Mouse (Mus musculus) liver, embryonic 11.5 days (tissue): ENCODE results near the gene Zfp839. TPM values are rescaled to one million over a fixed set of nuclear protein-coding genes. Genes with fewer than 3 reads are reported as not detected.

Source experiments
- ATAC-seq: fragments of 200-750 bp; cut with Nextera tagmentation; replicated peaks from 2 replicates; pipeline ENCODE4 v1.8.0; 2017; ENCODE audit warnings: moderate number of reproducible peaks, mild to moderate bottlenecking, moderate TSS enrichment, moderate library complexity; ENCODE audit not compliant: low FRiP score
- DNase-seq: peaks from one replicate; pipeline ENCODE4 v3.0.0-alpha.2; 2017; ENCODE audit warnings: low spot score
- H3K27ac ChIP-seq: fragments of 300-500 bp; sonication (generic); 2 replicates; pipeline ENCODE4 v1.5.1; 2014; ENCODE audit warnings: mild to moderate bottlenecking, low read depth, low read length, control low read depth
- H3K27me3 ChIP-seq: fragments of 300-500 bp; sonication (generic); replicated peaks from 2 replicates; pipeline ENCODE4 v1.6.1; 2014; ENCODE audit warnings: low read length, mixed read lengths; ENCODE audit not compliant: control insufficient read depth, insufficient read depth
- H3K36me3 ChIP-seq: fragments of 300-500 bp; sonication (generic); 2 replicates; pipeline ENCODE4 v1.6.1; 2014; ENCODE audit warnings: mild to moderate bottlenecking, low read length, moderate library complexity, mixed read lengths; ENCODE audit not compliant: control insufficient read depth, insufficient read depth
- H3K4me1 ChIP-seq: fragments of 300-500 bp; sonication (generic); replicated peaks from 2 replicates; pipeline ENCODE4 v1.6.1; 2014; ENCODE audit warnings: low read length, mixed read lengths; ENCODE audit not compliant: control insufficient read depth, insufficient read depth
- H3K4me2 ChIP-seq: fragments of 300-500 bp; sonication (generic); 2 replicates; pipeline ENCODE4 v1.6.1; 2014; ENCODE audit warnings: mild to moderate bottlenecking, control low read depth, moderate library complexity
- H3K4me3 ChIP-seq: fragments of 300-500 bp; sonication (generic); 2 replicates; pipeline ENCODE4 v1.5.1; 2014; ENCODE audit warnings: low read depth, low read length, control low read depth
- H3K9ac ChIP-seq: fragments of 300-500 bp; sonication (generic); 2 replicates; pipeline ENCODE4 v1.6.1; 2014; ENCODE audit warnings: low read depth, low read length, control low read depth
- H3K9me3 ChIP-seq: fragments of 300-500 bp; sonication (generic); 2 replicates; pipeline ENCODE4 v1.6.1; 2016; ENCODE audit warnings: low read length, inconsistent platforms, mixed read lengths; ENCODE audit not compliant: control insufficient read depth
- WGBS: fragments of 180-500 bp; shearing (Covaris S2); extraction: QIAGEN DNeasy Blood & Tissue Kit; methylation state at CpG from one replicate; pipeline ENCODE4 v1.1.7; 2014; 5-methylcytosine and 5-hydroxymethylcytosine counted together
- polyA plus RNA-seq: library from polyadenylated mRNA; unstranded; fragments of >200 nt; fragmentation: Nextera tagmentation; extraction: Ambion mirVana; gene quantifications from 2 replicates; pipeline ENCODE4 v1.2.1, GENCODE M21; 2014

The Zfp839 gene
- polyA plus RNA-seq, result 3.3 and 3.8 TPM in 2 replicates

DNA sequence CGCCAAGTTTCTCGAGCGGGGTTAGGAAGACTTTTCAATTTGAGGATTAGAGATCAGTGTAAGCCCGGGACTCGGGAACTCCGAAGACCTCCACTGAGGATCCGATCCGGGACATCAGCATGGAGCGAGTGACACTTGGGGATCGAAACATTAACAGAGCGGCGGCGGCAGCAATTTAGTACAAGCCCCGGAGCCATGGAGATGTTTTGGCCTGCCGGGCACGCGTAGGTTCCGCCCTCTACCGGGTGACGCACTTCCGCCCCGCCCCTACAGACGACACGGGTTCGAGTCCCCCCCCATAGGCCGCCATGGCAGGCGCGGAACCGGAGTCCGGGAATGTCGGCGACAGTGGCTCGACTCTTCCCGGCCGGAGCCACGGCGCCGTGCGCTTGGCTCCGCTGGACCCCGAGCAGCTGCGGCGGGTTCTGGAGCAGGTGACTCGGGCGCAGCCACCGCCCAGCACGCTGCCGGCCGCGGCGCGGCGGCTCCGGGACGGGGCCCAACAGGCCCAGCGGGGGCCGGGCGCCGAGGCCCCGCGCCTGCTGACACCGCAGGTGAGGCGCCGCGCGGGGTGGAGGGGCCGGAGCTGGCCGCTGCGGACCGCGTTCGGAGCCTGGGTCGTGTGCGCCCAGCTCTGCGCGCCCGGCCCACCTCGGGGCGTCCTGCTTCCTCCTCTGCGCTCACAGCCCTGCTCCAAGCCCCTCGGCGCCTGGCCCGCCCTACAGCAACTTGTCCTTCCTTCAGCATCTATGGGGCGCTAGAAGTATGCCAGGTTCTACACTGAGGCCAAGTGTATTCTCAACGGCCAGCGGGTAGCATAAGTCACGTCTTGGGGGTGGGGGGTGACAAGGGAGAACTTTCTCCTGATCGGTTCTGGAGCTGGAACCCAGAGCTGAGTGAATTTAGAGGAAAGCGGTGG lies at the start of gene Zfp839:
TSS of gene Zfp839 (plus strand) at position 244 of the 919 bp plus-strand sequence.
- H3K4me2 ChIP-seq, result peak within 1 kb of the TSS; percentile 88
- H3K36me3 ChIP-seq, result no peaks in the 10 kb centered on the region
- ATAC-seq (peak; percentile 61), DNase-seq (peak; percentile 90)
- H3K9me3 ChIP-seq, result no peaks in the 10 kb centered on the region
- H3K4me3 ChIP-seq, result peak within 1 kb of the TSS; percentile 94
- peaks cover 22% of the 10 kb centered on the region for H3K4me1 ChIP-seq
- H3K27me3 ChIP-seq, result no peaks in the 10 kb centered on the region
- under 1% methylated on average over 89 of the region's 89 CpGs for WGBS
- peak within 1 kb of the TSS; percentile 94 for H3K9ac ChIP-seq
- peak within 1 kb of the TSS; percentile 81 for H3K27ac ChIP-seq

- Histone ChIP-seq H3K27me3 (no peaks in the 10 kb centered on the region), H3K27ac (no peak overlapping the region), H3K4me3 (no peak overlapping the region), H3K4me2 (no peak overlapping the region), H3K4me1 (peaks cover 6% of the 10 kb centered on the region), H3K36me3 (no peaks in the 10 kb centered on the region), H3K9ac (no peak overlapping the region), H3K9me3 (no peaks in the 10 kb centered on the region)
- 75% methylated on average over 10 of the region's 10 CpGs for WGBS
- ATAC-seq (no peak), DNase-seq (no peak)
These were observed 48.1 kb upstream of the Zfp839 start for GRCm38 (mm10) chr12:110801876-110802464.

GRCm38 (mm10) chr12:110802674-110803297 lies 47.3 kb upstream of the Zfp839 start:
- H3K9me3 ChIP-seq, result no peaks in the 10 kb centered on the region
- peaks cover 6% of the 10 kb centered on the region for H3K4me1 ChIP-seq
- 91% methylated on average over 5 of the region's 5 CpGs for WGBS
- H3K27me3 ChIP-seq, result no peaks in the 10 kb centered on the region
- H3K4me3 ChIP-seq, result no peak overlapping the region
- H3K4me2 ChIP-seq, result no peak overlapping the region
- ATAC-seq (no peak), DNase-seq (no peak)
- H3K27ac ChIP-seq, result no peak overlapping the region
- H3K36me3 ChIP-seq, result no peaks in the 10 kb centered on the region
- H3K9ac ChIP-seq, result no peak overlapping the region

GRCm38 (mm10) chr12:110804261-110804660 lies 45.8 kb upstream of the Zfp839 start:
- no peak for DNase-seq
- Histone ChIP-seq H3K9me3 (no peaks in the 10 kb centered on the region), H3K27me3 (no peaks in the 10 kb centered on the region), H3K36me3 (no peaks in the 10 kb centered on the region), H3K4me2 (no peak overlapping the region), H3K27ac (no peak overlapping the region), H3K4me1 (peaks cover 6% of the 10 kb centered on the region), H3K4me3 (no peak overlapping the region), H3K9ac (no peak overlapping the region)
- WGBS, result 75% methylated on average over 10 of the region's 10 CpGs
- ATAC-seq, result no peak

- no peak overlapping the region for H3K4me2 ChIP-seq
- no peak overlapping the region for H3K27ac ChIP-seq
- 79% methylated on average over 3 of the region's 3 CpGs for WGBS
- peaks cover 6% of the 10 kb centered on the region for H3K4me1 ChIP-seq
- no peaks in the 10 kb centered on the region for H3K36me3 ChIP-seq
- DNase-seq (no peak), ATAC-seq (no peak)
- no peak overlapping the region for H3K9ac ChIP-seq
- no peaks in the 10 kb centered on the region for H3K9me3 ChIP-seq
- H3K27me3 ChIP-seq, result no peaks in the 10 kb centered on the region
- no peak overlapping the region for H3K4me3 ChIP-seq
These were observed 43.6 kb upstream of the Zfp839 start for GRCm38 (mm10) chr12:110806301-110806970.

GRCm38 (mm10) chr12:110808430-110808829 lies 41.6 kb upstream of the Zfp839 start:
- H3K4me1 ChIP-seq, result no peaks in the 10 kb centered on the region
- 82% methylated on average over 10 of the region's 10 CpGs for WGBS

GRCm38 (mm10) chr12:110808848-110809247 lies 41.2 kb upstream of the Zfp839 start:
- DNase-seq, result no peak
- Histone ChIP-seq H3K9ac (no peak overlapping the region), H3K36me3 (no peaks in the 10 kb centered on the region), H3K4me1 (no peaks in the 10 kb centered on the region), H3K4me3 (no peak overlapping the region), H3K27ac (no peak overlapping the region), H3K27me3 (no peaks in the 10 kb centered on the region), H3K9me3 (no peaks in the 10 kb centered on the region), H3K4me2 (no peak overlapping the region)
- ATAC-seq, result no peak
- WGBS, result 81% methylated on average over 5 of the region's 5 CpGs

More at GRCm38 (mm10) chr12:110808430-110808829, 41.6 kb upstream of the Zfp839 start:
- no peak overlapping the region for H3K4me3 ChIP-seq
- H3K27ac ChIP-seq, result no peak overlapping the region
- no peak for ATAC-seq
- DNase-seq, result no peak
- no peaks in the 10 kb centered on the region for H3K9me3 ChIP-seq
- H3K4me2 ChIP-seq, result no peak overlapping the region
- H3K27me3 ChIP-seq, result no peaks in the 10 kb centered on the region
- no peaks in the 10 kb centered on the region for H3K36me3 ChIP-seq
- H3K9ac ChIP-seq, result no peak overlapping the region

- ATAC-seq (no peak), DNase-seq (no peak)
- 80% methylated on average over 9 of the region's 9 CpGs for WGBS
- H3K9ac ChIP-seq, result no peak overlapping the region
- H3K4me1 ChIP-seq, result no peaks in the 10 kb centered on the region
- H3K4me3 ChIP-seq, result no peak overlapping the region
- no peaks in the 10 kb centered on the region for H3K27me3 ChIP-seq
- no peaks in the 10 kb centered on the region for H3K36me3 ChIP-seq
- H3K9me3 ChIP-seq, result no peaks in the 10 kb centered on the region
- no peak overlapping the region for H3K27ac ChIP-seq
- H3K4me2 ChIP-seq, result no peak overlapping the region
These were observed 36.9 kb upstream of the Zfp839 start for GRCm38 (mm10) chr12:110813132-110813531.
